Mouse (Mus musculus) heart, embryonic 13.5 days (tissue): Measurements from ENCODE around the gene Setdb1. TPM values are rescaled to one million over a fixed set of nuclear protein-coding genes. Genes with fewer than 3 reads are reported as not detected.

Source experiments
- ATAC-seq: fragments of 200-750 bp; cut with Nextera tagmentation; 2 replicates; pipeline ENCODE4 v1.8.0; 2017; ENCODE audit warnings: moderate TSS enrichment; ENCODE audit not compliant: insufficient number of reproducible peaks, low FRiP score, low TSS enrichment; ENCODE audit errors: extremely low read depth
- H3K27ac ChIP-seq: fragments of 300-500 bp; sonication (generic); replicated peaks from 2 replicates; pipeline ENCODE4 v1.5.1; 2015; ENCODE audit warnings: moderate library complexity, mild to moderate bottlenecking, inconsistent platforms
- H3K27me3 ChIP-seq: fragments of 300-500 bp; sonication (generic); replicated peaks from 2 replicates; pipeline ENCODE4 v1.6.1; 2015; ENCODE audit warnings: mild to moderate bottlenecking, inconsistent platforms
- H3K36me3 ChIP-seq: fragments of 300-500 bp; sonication (generic); 2 replicates; pipeline ENCODE4 v1.6.1; 2015; ENCODE audit warnings: mild to moderate bottlenecking, inconsistent platforms
- H3K4me1 ChIP-seq: fragments of 300-500 bp; sonication (generic); 2 replicates; pipeline ENCODE4 v1.6.1; 2015; ENCODE audit warnings: inconsistent platforms
- H3K4me2 ChIP-seq: fragments of 300-500 bp; sonication (generic); 2 replicates; pipeline ENCODE4 v1.6.1; 2015; ENCODE audit warnings: inconsistent platforms, mild to moderate bottlenecking, moderate library complexity
- H3K4me3 ChIP-seq: fragments of 300-500 bp; sonication (generic); 2 replicates; pipeline ENCODE4 v1.5.1; 2015; ENCODE audit warnings: moderate library complexity, mild to moderate bottlenecking, inconsistent platforms
- H3K9ac ChIP-seq: fragments of 300-500 bp; sonication (generic); 2 replicates; pipeline ENCODE4 v1.6.1; 2015; ENCODE audit warnings: inconsistent platforms, mild to moderate bottlenecking, moderate library complexity
- H3K9me3 ChIP-seq: fragments of 300-500 bp; sonication (generic); 2 replicates; pipeline ENCODE4 v1.6.1; 2016; ENCODE audit warnings: inconsistent platforms
- WGBS: fragments of 180-500 bp; shearing (Covaris S2); methylation state at CpG from one replicate; pipeline ENCODE4 v1.1.7; 2015; ENCODE audit warnings: mixed read lengths; 5-methylcytosine and 5-hydroxymethylcytosine counted together
- polyA plus RNA-seq: library from polyadenylated mRNA; unstranded; fragments of >200 nt; fragmentation: Nextera tagmentation; extraction: Ambion mirVana; gene quantifications from 2 replicates; pipeline ENCODE4 v1.2.1, GENCODE M21; 2015

The Setdb1 gene
- polyA plus RNA-seq, 1 experiment from 2014 or later = 20.1 TPM

GRCm38 (mm10) chr3:95287541-95287940 lies 69.5 kb downstream of the Setdb1 start:
- 81% methylated on average over 3 of the region's 3 CpGs for WGBS
- Histone ChIP-seq H3K27ac (no peak overlapping the region), H3K4me1 (peaks cover 18% of the 10 kb centered on the region), H3K9me3 (no peaks in the 10 kb centered on the region), H3K4me2 (no peak overlapping the region), H3K36me3 (peaks cover 49% of the 10 kb centered on the region), H3K9ac (no peak overlapping the region), H3K4me3 (no peak overlapping the region), H3K27me3 (no peaks in the 10 kb centered on the region)
- ATAC-seq = no peak

DNA sequence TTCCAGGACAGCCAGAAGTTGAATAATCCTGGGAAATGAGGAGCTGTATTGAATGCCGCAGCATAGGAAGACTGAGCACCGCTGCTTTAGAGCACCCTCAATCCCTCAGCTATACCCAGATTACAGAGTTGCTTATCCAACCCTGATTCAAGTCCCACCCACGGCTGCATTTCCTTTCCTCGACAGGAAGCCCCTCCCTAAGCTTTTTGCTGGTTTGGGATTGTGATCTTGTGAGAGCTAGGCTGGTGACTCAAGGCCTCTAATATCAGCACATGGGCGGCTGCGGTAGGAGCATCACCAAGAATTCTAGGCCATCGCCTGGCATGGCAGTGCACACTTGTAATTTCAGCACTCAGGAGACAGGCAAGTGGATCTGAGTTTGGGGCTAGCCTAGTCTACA lies 70.5 kb downstream of the Setdb1 start:
- H3K27ac ChIP-seq = no peak overlapping the region
- 70% methylated on average over 7 of the region's 7 CpGs for WGBS
- H3K27me3 ChIP-seq = no peaks in the 10 kb centered on the region
- no peaks in the 10 kb centered on the region for H3K9me3 ChIP-seq
- no peak overlapping the region for H3K4me3 ChIP-seq
- ATAC-seq = no peak
- H3K4me1 ChIP-seq = peaks cover 22% of the 10 kb centered on the region
- no peak overlapping the region for H3K4me2 ChIP-seq
- H3K9ac ChIP-seq = no peak overlapping the region
- peaks cover 40% of the 10 kb centered on the region for H3K36me3 ChIP-seq

DNA sequence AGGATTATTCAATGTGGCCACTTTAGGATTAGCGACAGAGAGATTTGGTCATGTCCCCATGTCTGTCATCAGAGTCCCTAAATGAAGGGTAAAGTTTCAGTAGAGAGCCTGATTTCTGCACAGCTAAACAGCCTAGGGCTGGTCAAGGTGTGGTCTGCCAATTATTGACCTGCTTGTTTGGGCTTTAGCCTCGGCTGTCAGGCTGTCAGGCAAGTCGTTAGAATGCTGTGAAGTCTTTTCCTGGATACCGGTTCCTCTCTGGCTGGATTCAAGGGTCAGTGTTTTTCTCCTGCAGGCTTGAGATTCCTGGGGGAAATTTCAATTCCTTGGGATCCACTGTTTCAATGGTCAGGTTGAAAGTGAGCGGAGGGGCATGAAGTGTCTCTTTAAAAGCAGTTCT lies 71.0 kb downstream of the Setdb1 start:
- peaks cover 35% of the 10 kb centered on the region for H3K36me3 ChIP-seq
- H3K9ac ChIP-seq = no peak overlapping the region
- no peak overlapping the region for H3K27ac ChIP-seq
- H3K4me2 ChIP-seq = no peak overlapping the region
- H3K27me3 ChIP-seq = no peaks in the 10 kb centered on the region
- H3K4me3 ChIP-seq = no peak overlapping the region
- peaks cover 22% of the 10 kb centered on the region for H3K4me1 ChIP-seq
- H3K9me3 ChIP-seq = no peaks in the 10 kb centered on the region
- WGBS = 65% methylated on average over 5 of the region's 5 CpGs
- no peak for ATAC-seq

DNA sequence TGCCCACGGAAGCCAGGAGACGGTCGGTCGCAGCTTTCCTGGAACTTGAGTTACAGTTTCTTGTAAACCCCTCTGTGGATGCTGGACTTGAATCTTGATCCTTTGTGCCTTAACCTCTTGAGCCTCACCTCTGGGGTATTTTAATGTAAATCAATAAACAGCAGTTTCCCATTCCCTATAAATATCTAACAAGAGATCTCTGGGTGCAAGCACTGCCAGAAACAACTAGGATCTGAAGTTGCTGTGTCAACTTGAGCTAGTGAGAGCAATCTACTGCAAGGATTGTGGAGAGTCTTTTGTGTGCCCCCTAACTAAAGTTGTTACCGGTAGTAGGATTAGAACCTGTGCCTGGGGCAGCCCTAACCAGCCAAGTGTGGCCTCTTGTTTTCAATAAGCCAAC lies 71.6 kb downstream of the Setdb1 start:
- H3K9ac ChIP-seq = no peak overlapping the region
- H3K27ac ChIP-seq = no peak overlapping the region
- H3K4me1 ChIP-seq = peaks cover 27% of the 10 kb centered on the region
- no peak overlapping the region for H3K4me3 ChIP-seq
- no peaks in the 10 kb centered on the region for H3K27me3 ChIP-seq
- peaks cover 29% of the 10 kb centered on the region for H3K36me3 ChIP-seq
- ATAC-seq = no peak
- 88% methylated on average over 5 of the region's 5 CpGs for WGBS
- H3K9me3 ChIP-seq = no peaks in the 10 kb centered on the region
- no peak overlapping the region for H3K4me2 ChIP-seq

GRCm38 (mm10) chr3:95284501-95285281 lies 72.3 kb downstream of the Setdb1 start:
- peaks cover 28% of the 10 kb centered on the region for H3K4me1 ChIP-seq
- no peaks in the 10 kb centered on the region for H3K9me3 ChIP-seq
- H3K9ac ChIP-seq = peak overlapping the region; percentile 96
- H3K36me3 ChIP-seq = peaks cover 22% of the 10 kb centered on the region
- H3K27ac ChIP-seq = no peak overlapping the region
- no peaks in the 10 kb centered on the region for H3K27me3 ChIP-seq
- peak overlapping the region; percentile 92 for H3K4me2 ChIP-seq
- 87% methylated on average over 12 of the region's 12 CpGs for WGBS
- peak overlapping the region; percentile 86 for H3K4me3 ChIP-seq
- ATAC-seq = no peak

DNA sequence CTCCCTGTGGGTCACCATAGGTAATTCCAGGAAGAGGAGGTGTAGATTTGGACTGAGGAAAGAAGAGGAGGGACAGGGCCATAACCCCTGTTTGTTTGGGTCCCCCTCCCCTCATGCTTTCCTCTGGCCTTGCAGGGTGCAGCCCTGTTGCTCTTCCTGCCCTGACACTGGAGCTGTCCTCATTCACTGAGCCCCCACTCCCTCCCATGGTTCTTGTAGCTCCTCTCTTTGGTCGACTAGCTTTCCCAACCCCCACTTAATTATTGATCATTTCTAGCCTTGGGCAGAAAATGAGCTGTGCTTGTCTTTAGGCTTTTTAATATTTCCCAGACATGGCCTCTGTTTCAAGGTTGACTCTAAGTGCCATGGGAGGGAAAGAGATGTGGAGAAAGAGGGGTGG lies 72.9 kb downstream of the Setdb1 start:
- peaks cover 17% of the 10 kb centered on the region for H3K36me3 ChIP-seq
- no peaks in the 10 kb centered on the region for H3K9me3 ChIP-seq
- no peaks in the 10 kb centered on the region for H3K27me3 ChIP-seq
- no peak for ATAC-seq
- peaks cover 28% of the 10 kb centered on the region for H3K4me1 ChIP-seq
- peak overlapping the region; percentile 86 for H3K4me3 ChIP-seq
- H3K4me2 ChIP-seq = peak overlapping the region; percentile 92
- peak overlapping the region; percentile 96 for H3K9ac ChIP-seq
- peak overlapping the region; percentile 99 for H3K27ac ChIP-seq
- 19% methylated on average over 1 of the region's 1 CpGs for WGBS

DNA sequence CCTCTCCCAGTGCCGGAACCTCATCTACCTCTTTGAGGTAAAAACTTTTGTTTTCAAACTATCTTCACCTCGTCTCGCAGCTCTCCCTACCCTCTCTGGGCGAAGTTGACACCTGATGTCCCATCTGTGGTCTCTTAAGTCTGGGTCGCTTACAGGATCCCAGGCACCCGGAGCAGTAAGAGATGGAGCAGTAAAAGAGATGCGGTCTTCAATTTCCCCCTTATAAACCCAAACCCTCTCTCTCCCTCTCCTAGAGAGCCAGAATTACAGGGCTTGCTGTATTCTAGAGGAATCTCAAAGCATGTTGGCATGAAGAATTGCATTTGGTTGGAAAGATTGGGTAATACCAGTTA lies 73.4 kb downstream of the Setdb1 start:
- peak overlapping the region; percentile 86 for H3K4me3 ChIP-seq
- WGBS = 3% methylated on average over 7 of the region's 7 CpGs
- peaks cover 12% of the 10 kb centered on the region for H3K36me3 ChIP-seq
- no peak for ATAC-seq
- H3K27me3 ChIP-seq = no peaks in the 10 kb centered on the region
- H3K4me1 ChIP-seq = peaks cover 28% of the 10 kb centered on the region
- H3K9ac ChIP-seq = peak overlapping the region; percentile 96
- peak overlapping the region; percentile 92 for H3K4me2 ChIP-seq
- H3K27ac ChIP-seq = peak overlapping the region; percentile 99
- H3K9me3 ChIP-seq = no peaks in the 10 kb centered on the region

- WGBS = under 1% methylated on average over 48 of the region's 51 CpGs
- H3K27me3 ChIP-seq = no peaks in the 10 kb centered on the region
- peak; percentile 63; the same call in 1 of the 2 replicates for ATAC-seq
- peak overlapping the region; percentile 99 for H3K27ac ChIP-seq
- H3K9me3 ChIP-seq = no peaks in the 10 kb centered on the region
- peak overlapping the region; percentile 92 for H3K4me2 ChIP-seq
- peak overlapping the region; percentile 96 for H3K9ac ChIP-seq
- peak overlapping the region; percentile 86 for H3K4me3 ChIP-seq
- peaks cover 10% of the 10 kb centered on the region for H3K36me3 ChIP-seq
- peaks cover 33% of the 10 kb centered on the region for H3K4me1 ChIP-seq
Measured at GRCm38 (mm10) chr3:95282865-95283588, 74.0 kb downstream of the Setdb1 start.

DNA sequence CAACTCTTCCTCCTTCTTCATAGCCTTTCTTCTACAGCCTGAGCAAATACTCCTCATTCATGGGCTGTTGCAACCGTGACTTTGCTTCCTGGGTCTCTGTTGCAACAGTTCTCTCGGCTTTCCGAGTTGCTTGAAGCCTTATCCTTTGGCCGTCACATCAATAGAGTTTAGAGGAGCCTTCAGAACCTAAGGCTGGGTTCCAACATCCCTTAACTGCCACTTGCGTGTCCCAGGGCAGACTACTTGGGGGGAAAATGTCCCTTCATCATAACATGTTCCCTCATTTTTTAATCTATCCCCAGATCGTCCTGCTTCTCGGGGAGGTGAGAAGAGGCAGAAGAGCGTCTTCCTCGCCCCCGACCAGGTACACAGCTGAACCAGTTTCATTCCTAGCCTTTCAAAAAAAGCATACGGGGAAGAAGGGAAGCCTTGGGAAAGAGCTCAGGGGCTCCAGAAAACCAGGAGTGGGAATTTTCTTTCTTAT lies 74.6 kb downstream of the Setdb1 start:
- H3K27me3 ChIP-seq = no peaks in the 10 kb centered on the region
- peaks cover 4% of the 10 kb centered on the region; the same call in 1 of the 2 replicates for H3K36me3 ChIP-seq
- under 1% methylated on average over 11 of the region's 11 CpGs for WGBS
- H3K9me3 ChIP-seq = no peaks in the 10 kb centered on the region
- no peak for ATAC-seq
- H3K4me1 ChIP-seq = peaks cover 35% of the 10 kb centered on the region
- peak overlapping the region; percentile 96 for H3K9ac ChIP-seq
- H3K4me2 ChIP-seq = peak overlapping the region; percentile 92
- peak overlapping the region; percentile 99 for H3K27ac ChIP-seq
- peak overlapping the region; percentile 86 for H3K4me3 ChIP-seq

DNA sequence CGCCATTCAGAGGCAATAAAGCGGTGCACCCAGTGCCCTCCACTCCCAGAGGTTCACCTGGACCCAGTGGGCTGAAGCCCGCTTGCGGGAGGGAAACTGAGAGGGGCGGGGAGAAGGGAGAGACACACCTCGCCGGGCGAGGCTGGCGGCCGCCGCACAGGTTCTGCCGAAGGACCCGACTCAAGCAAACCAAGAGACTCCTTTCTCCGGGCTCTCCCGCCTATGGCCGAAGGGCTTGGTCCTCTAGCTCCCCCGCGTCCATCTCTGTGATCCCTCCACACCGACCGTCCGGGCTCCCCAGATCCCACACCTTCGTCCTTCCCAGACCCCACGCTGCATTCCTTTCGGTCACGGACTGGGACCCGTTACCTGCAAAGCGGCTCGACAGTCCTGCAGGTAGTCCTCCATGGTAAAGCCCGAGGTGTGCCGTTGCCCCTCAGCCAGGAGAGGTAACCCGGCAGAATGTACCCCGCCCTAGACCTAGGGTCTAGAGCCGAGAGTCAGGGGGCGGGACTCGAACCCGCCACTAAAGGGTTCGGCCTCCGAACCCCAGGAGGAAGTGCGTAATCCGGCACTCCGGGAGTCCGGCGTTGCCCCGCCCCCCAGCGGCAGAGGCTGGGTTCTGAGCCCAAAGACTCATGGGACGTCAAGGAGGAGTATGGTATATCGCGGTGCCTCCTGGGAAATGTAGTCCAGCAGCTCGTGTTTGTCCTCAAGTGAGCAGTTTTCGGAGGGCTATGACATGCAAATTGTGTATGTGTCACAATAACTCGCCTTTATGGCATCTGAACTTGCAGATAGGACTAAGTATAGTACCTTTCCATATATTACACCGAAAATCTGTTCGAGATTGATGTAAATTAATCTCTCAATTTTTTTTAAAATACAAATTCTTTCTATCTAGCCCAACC lies 75.5 kb downstream of the Setdb1 start, which contains the start of the genes Mindy1 and Prune1:
TSS of gene Mindy1 (plus strand) at position 130 of the 911 bp plus-strand sequence.
TSS of gene Prune1 (minus strand) at position 861 of the 911 bp plus-strand sequence.
- WGBS = under 1% methylated on average over 52 of the region's 53 CpGs
- ATAC-seq = peak; percentile 84

More for the DNA sequence above, 75.5 kb downstream of the Setdb1 start, which contains the start of the genes Mindy1 and Prune1:
- Histone ChIP-seq H3K27ac (peak within 1 kb of the TSS; percentile 99), H3K36me3 (0 out of 2 replicates have a peak, but pooled peaks cover 4% of the 10 kb centered on the region), H3K4me1 (peaks cover 44% of the 10 kb centered on the region), H3K4me3 (peak within 1 kb of the TSS; percentile 86), H3K27me3 (no peaks in the 10 kb centered on the region), H3K9ac (peak within 1 kb of the TSS; percentile 96), H3K4me2 (peak within 1 kb of the TSS; percentile 92), H3K9me3 (no peaks in the 10 kb centered on the region)
